Mouse (Mus musculus) thymus, adult 2 months (tissue): ENCODE data around the gene Zfr2.

Source experiments
- CTCF ChIP-seq: fragments of 200-500 bp; IDR thresholded peaks from 2 replicates; pipeline ENCODE4 v1.5.1; 2012; ENCODE audit warnings: mild to moderate bottlenecking, control low read depth, low read length, moderate library complexity, borderline replicate concordance; ENCODE audit not compliant: control insufficient read depth, poor library complexity, insufficient read depth; ENCODE audit errors: extremely low read depth
- POLR2A ChIP-seq: fragments of 200-500 bp; IDR thresholded peaks from 2 replicates; pipeline ENCODE4 v1.6.1; 2012; ENCODE audit warnings: mild to moderate bottlenecking, low read length, control low read depth, moderate library complexity; ENCODE audit not compliant: control insufficient read depth, poor library complexity, insufficient read depth; ENCODE audit errors: extremely low read depth

DNA sequence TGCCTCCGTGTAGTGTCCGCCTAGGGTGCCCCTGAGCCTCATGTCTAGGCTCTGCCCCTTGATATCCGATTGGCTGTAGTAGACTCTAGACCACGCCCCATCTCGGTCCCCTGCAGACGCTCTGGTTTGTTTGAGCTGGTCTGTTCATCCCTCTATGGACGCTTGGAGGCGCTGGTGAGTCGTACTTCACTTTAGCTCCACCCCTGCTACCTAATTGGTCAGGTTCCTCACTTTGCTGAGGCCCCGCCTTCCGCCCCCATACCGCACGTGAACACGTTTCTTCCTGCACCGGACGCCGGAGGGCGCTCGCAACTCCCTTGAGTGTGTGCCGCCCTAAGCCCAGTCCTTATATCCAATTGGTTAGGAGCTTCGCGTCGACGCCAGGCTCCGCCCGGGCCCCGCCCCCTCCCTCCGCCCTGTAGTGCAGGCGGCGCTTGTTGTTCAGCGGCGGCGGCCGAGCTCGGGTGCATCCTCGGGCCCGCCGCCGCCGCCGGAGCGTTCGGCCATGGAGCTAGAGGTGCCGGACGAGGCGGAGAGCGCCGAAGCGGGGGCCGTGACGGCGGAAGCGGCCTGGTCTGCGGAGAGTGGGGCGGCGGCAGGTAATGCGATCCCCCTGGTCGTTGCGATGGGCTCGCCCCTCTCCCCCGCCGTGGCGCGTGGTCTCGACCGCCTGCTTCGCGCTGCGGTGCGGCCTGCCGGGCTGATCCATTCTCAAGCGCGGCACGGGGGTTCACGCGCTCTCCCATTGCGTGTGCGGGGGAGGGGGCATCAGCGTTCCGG, 59.8 kb downstream of the Zfr2 start, which contains the start of gene Pip5k1c:
- TF ChIP-seq POLR2A (peak; percentile 98), CTCF (peak; percentile 87)
